Mouse (Mus musculus): ENCODE data around the gene Olfr628. TPM values are rescaled to one million over a fixed set of nuclear protein-coding genes. Genes with fewer than 3 reads are reported as not detected.
"Not testable (repeated sequence)": the region's sequence is repeated elsewhere in the genome, so short reads cannot be mapped to it uniquely, and the experiment has no call there.

Olfr628 gene
- not detected in 2 replicates for total RNA-seq (2015; ENCODE audit: low replicate concordance)
- not detected in 2 replicates for total RNA-seq (2017; ENCODE audit: low replicate concordance)

- ATAC-seq (replicated peaks; ENCODE audit: low FRiP score, poor library complexity, severe bottlenecking): no peak
Measured at GRCm38 (mm10) chr7:103730074-103730473, at the start of gene Olfr628. Olfr628 (plus strand) TSS chr7:103730374.

- no peak for ATAC-seq (replicated peaks; ENCODE audit: low FRiP score, poor library complexity, severe bottlenecking)
Measured at GRCm38 (mm10) chr7:103682420-103682819, 47.8 kb upstream of the Olfr628 start, which contains the start of gene Olfr625-ps1. Olfr625-ps1 (plus strand) TSS chr7:103682720.

GRCm38 (mm10) chr7:103699469-103699868 lies 30.7 kb upstream of the Olfr628 start:
- ATAC-seq (replicated peaks; ENCODE audit: low FRiP score, poor library complexity, severe bottlenecking): 0 out of 2 replicates have a peak, but pooled peaks have one; percentile 3

- peak; percentile 81 for ATAC-seq (replicated peaks; ENCODE audit: low FRiP score, poor library complexity, severe bottlenecking)
Measured at GRCm38 (mm10) chr7:103712024-103712423, 18.1 kb upstream of the Olfr628 start.

GRCm38 (mm10) chr7:103714371-103714770 lies 15.8 kb upstream of the Olfr628 start, which contains the start of gene Olfr243:
Olfr243 (plus strand) TSS chr7:103714671.
- no peak for ATAC-seq (replicated peaks; ENCODE audit: low FRiP score, poor library complexity, severe bottlenecking)

GRCm38 (mm10) chr7:103716398-103716797 lies 13.8 kb upstream of the Olfr628 start:
- ATAC-seq (replicated peaks; ENCODE audit: low FRiP score, poor library complexity, severe bottlenecking): not testable (repeated sequence)

GRCm38 (mm10) chr7:103744843-103745242 lies 14.7 kb downstream of the Olfr628 start, which contains the start of gene Olfr629:
Olfr629 (minus strand) TSS chr7:103744943.
- no peak for ATAC-seq (replicated peaks; ENCODE audit: low FRiP score, poor library complexity, severe bottlenecking)

- ATAC-seq (replicated peaks; ENCODE audit: low FRiP score, poor library complexity, severe bottlenecking): no peak
Measured at GRCm38 (mm10) chr7:103757233-103757632, 27.1 kb downstream of the Olfr628 start, which contains the start of gene Olfr630. Olfr630 (minus strand) TSS chr7:103757333.

- ATAC-seq (replicated peaks; ENCODE audit: low FRiP score, poor library complexity, severe bottlenecking): not testable (repeated sequence)
Measured at GRCm38 (mm10) chr7:103762212-103762611, 32.0 kb downstream of the Olfr628 start.

- peak; percentile 61; the same call in 1 of the 2 replicates for ATAC-seq (replicated peaks; ENCODE audit: low FRiP score, poor library complexity, severe bottlenecking)
Measured at GRCm38 (mm10) chr7:103767687-103768086, 37.5 kb downstream of the Olfr628 start.

GRCm38 (mm10) chr7:103771494-103771893 lies 41.3 kb downstream of the Olfr628 start, which contains the start of gene Olfr69:
Olfr69 (minus strand) TSS chr7:103771594.
- ATAC-seq (replicated peaks; ENCODE audit: low FRiP score, poor library complexity, severe bottlenecking): no peak

- ATAC-seq (replicated peaks; ENCODE audit: low FRiP score, poor library complexity, severe bottlenecking): peak; percentile 65
Measured at GRCm38 (mm10) chr7:103777652-103778051, 47.5 kb downstream of the Olfr628 start.

GRCm38 (mm10) chr7:103779598-103779997 lies 49.4 kb downstream of the Olfr628 start, which contains the start of gene Olfr68:
Olfr68 (minus strand) TSS chr7:103779698.
- ATAC-seq (replicated peaks; ENCODE audit: low FRiP score, poor library complexity, severe bottlenecking): no peak

Other genes starting within 250 kb of the Olfr628 start
Only the 30 nearest of the 33 such genes appear.
- not detected in 2 replicates for gene Olfr611, start 209.5 kb upstream of the Olfr628 start, total RNA-seq (2015; ENCODE audit: low replicate concordance)
- not detected in 2 replicates for gene Olfr611, start 209.5 kb upstream of the Olfr628 start, total RNA-seq (2017; ENCODE audit: low replicate concordance)
- not detected in 2 replicates for gene Olfr612, start 187.7 kb upstream of the Olfr628 start, total RNA-seq (2015; ENCODE audit: low replicate concordance)
- not detected in 2 replicates for gene Olfr612, start 187.7 kb upstream of the Olfr628 start, total RNA-seq (2017; ENCODE audit: low replicate concordance)
- not detected in 2 replicates for gene Olfr613, start 182.3 kb upstream of the Olfr628 start, total RNA-seq (2015; ENCODE audit: low replicate concordance)
- gene Olfr613, start 182.3 kb upstream of the Olfr628 start, total RNA-seq (2017; ENCODE audit: low replicate concordance): not detected in 2 replicates
- gene Olfr615, start 174.3 kb upstream of the Olfr628 start, total RNA-seq (2015; ENCODE audit: low replicate concordance): not detected in 2 replicates
- not detected in 2 replicates for gene Olfr615, start 174.3 kb upstream of the Olfr628 start, total RNA-seq (2017; ENCODE audit: low replicate concordance)
- gene Olfr616, start 161.2 kb upstream of the Olfr628 start, total RNA-seq (2015; ENCODE audit: low replicate concordance): not detected in 2 replicates
- not detected in 2 replicates for gene Olfr616, start 161.2 kb upstream of the Olfr628 start, total RNA-seq (2017; ENCODE audit: low replicate concordance)
- gene Olfr617, start 157.3 kb upstream of the Olfr628 start, total RNA-seq (2015; ENCODE audit: low replicate concordance): not detected in 2 replicates
- gene Olfr617, start 157.3 kb upstream of the Olfr628 start, total RNA-seq (2017; ENCODE audit: low replicate concordance): not detected in 2 replicates
- gene Olfr618, start 140.3 kb upstream of the Olfr628 start, total RNA-seq (2015; ENCODE audit: low replicate concordance): not detected in 2 replicates
- gene Olfr618, start 140.3 kb upstream of the Olfr628 start, total RNA-seq (2017; ENCODE audit: low replicate concordance): not detected in 2 replicates
- gene Olfr619, start 129.8 kb upstream of the Olfr628 start, total RNA-seq (2015; ENCODE audit: low replicate concordance): not detected in 2 replicates
- not detected in 2 replicates for gene Olfr619, start 129.8 kb upstream of the Olfr628 start, total RNA-seq (2017; ENCODE audit: low replicate concordance)
- not detected in 2 replicates for gene Olfr620, start 117.8 kb upstream of the Olfr628 start, total RNA-seq (2015; ENCODE audit: low replicate concordance)
- gene Olfr620, start 117.8 kb upstream of the Olfr628 start, total RNA-seq (2017; ENCODE audit: low replicate concordance): not detected in 2 replicates
- not detected in 2 replicates for gene Olfr622, start 87.7 kb upstream of the Olfr628 start, total RNA-seq (2015; ENCODE audit: low replicate concordance)
- not detected in 2 replicates for gene Olfr622, start 87.7 kb upstream of the Olfr628 start, total RNA-seq (2017; ENCODE audit: low replicate concordance)
- not detected in 2 replicates for gene Olfr623, start 66.7 kb upstream of the Olfr628 start, total RNA-seq (2015; ENCODE audit: low replicate concordance)
- gene Olfr623, start 66.7 kb upstream of the Olfr628 start, total RNA-seq (2017; ENCODE audit: low replicate concordance): not detected in 2 replicates
- gene Olfr624, start 59.2 kb upstream of the Olfr628 start, total RNA-seq (2015; ENCODE audit: low replicate concordance): not detected in 2 replicates
- under 0.01 and 0.13 TPM in 2 replicates for gene Olfr624, start 59.2 kb upstream of the Olfr628 start, total RNA-seq (2017; ENCODE audit: low replicate concordance)
- gene Olfr625-ps1, start 47.7 kb upstream of the Olfr628 start, total RNA-seq (2015; ENCODE audit: low replicate concordance): not detected in 2 replicates
- not detected in 2 replicates for gene Olfr625-ps1, start 47.7 kb upstream of the Olfr628 start, total RNA-seq (2017; ENCODE audit: low replicate concordance)
- not detected in 2 replicates for gene Olfr243, start 15.7 kb upstream of the Olfr628 start, total RNA-seq (2015; ENCODE audit: low replicate concordance)
- not detected in 2 replicates for gene Olfr243, start 15.7 kb upstream of the Olfr628 start, total RNA-seq (2017; ENCODE audit: low replicate concordance)
- gene Olfr629, start 14.6 kb downstream of the Olfr628 start, total RNA-seq (2015; ENCODE audit: low replicate concordance): not detected in 2 replicates
- not detected in 2 replicates for gene Olfr629, start 14.6 kb downstream of the Olfr628 start, total RNA-seq (2017; ENCODE audit: low replicate concordance)
- gene Olfr630, start 27.0 kb downstream of the Olfr628 start, total RNA-seq (2015; ENCODE audit: low replicate concordance): not detected in 2 replicates
- gene Olfr630, start 27.0 kb downstream of the Olfr628 start, total RNA-seq (2017; ENCODE audit: low replicate concordance): not detected in 2 replicates
- 0.84 and 2.5 TPM in 2 replicates for gene Olfr69, start 41.2 kb downstream of the Olfr628 start, total RNA-seq (2015; ENCODE audit: low replicate concordance)
- gene Olfr69, start 41.2 kb downstream of the Olfr628 start, total RNA-seq (2017; ENCODE audit: low replicate concordance): 1.7 TPM in 1 of 2 replicates, not detected in the other
- gene Olfr68, start 49.3 kb downstream of the Olfr628 start, total RNA-seq (2015; ENCODE audit: low replicate concordance): 2.9 TPM in 1 of 2 replicates, not detected in the other
- 0.83 and 2.8 TPM in 2 replicates for gene Olfr68, start 49.3 kb downstream of the Olfr628 start, total RNA-seq (2017; ENCODE audit: low replicate concordance)
- 0.84 TPM in 1 of 2 replicates, not detected in the other for gene Olfr67, start 61.4 kb downstream of the Olfr628 start, total RNA-seq (2015; ENCODE audit: low replicate concordance)
- gene Olfr67, start 61.4 kb downstream of the Olfr628 start, total RNA-seq (2017; ENCODE audit: low replicate concordance): 1.5 and 3.3 TPM in 2 replicates
- 26,042 and 29,427 TPM in 2 replicates for gene Hbb-bt, start 83.6 kb downstream of the Olfr628 start, total RNA-seq (2015; ENCODE audit: low replicate concordance)
- 7,139 and 8,294 TPM in 2 replicates for gene Hbb-bt, start 83.6 kb downstream of the Olfr628 start, total RNA-seq (2017; ENCODE audit: low replicate concordance)
- 118,402 and 120,100 TPM in 2 replicates for gene Hbb-bs, start 97.7 kb downstream of the Olfr628 start, total RNA-seq (2015; ENCODE audit: low replicate concordance)
- 41,622 and 62,915 TPM in 2 replicates for gene Hbb-bs, start 97.7 kb downstream of the Olfr628 start, total RNA-seq (2017; ENCODE audit: low replicate concordance)
- not detected in 2 replicates for gene Hbb-bh2, start 110.1 kb downstream of the Olfr628 start, total RNA-seq (2015; ENCODE audit: low replicate concordance)
- not detected in 2 replicates for gene Hbb-bh2, start 110.1 kb downstream of the Olfr628 start, total RNA-seq (2017; ENCODE audit: low replicate concordance)
- gene Hbb-bh1, start 112.8 kb downstream of the Olfr628 start, total RNA-seq (2015; ENCODE audit: low replicate concordance): not detected in 2 replicates
- not detected in 2 replicates for gene Hbb-bh1, start 112.8 kb downstream of the Olfr628 start, total RNA-seq (2017; ENCODE audit: low replicate concordance)
- not detected in 2 replicates for gene Hbb-y, start 122.8 kb downstream of the Olfr628 start, total RNA-seq (2015; ENCODE audit: low replicate concordance)
- not detected in 2 replicates for gene Hbb-y, start 122.8 kb downstream of the Olfr628 start, total RNA-seq (2017; ENCODE audit: low replicate concordance)
- not detected in 2 replicates for gene Olfr66, start 155.9 kb downstream of the Olfr628 start, total RNA-seq (2015; ENCODE audit: low replicate concordance)
- not detected in 2 replicates for gene Olfr66, start 155.9 kb downstream of the Olfr628 start, total RNA-seq (2017; ENCODE audit: low replicate concordance)
- not detected in 2 replicates for gene Olfr64, start 164.1 kb downstream of the Olfr628 start, total RNA-seq (2015; ENCODE audit: low replicate concordance)
- gene Olfr64, start 164.1 kb downstream of the Olfr628 start, total RNA-seq (2017; ENCODE audit: low replicate concordance): not detected in 2 replicates
- not detected in 2 replicates for gene Olfr65, start 173.1 kb downstream of the Olfr628 start, total RNA-seq (2015; ENCODE audit: low replicate concordance)
- not detected in 2 replicates for gene Olfr65, start 173.1 kb downstream of the Olfr628 start, total RNA-seq (2017; ENCODE audit: low replicate concordance)
- gene Olfr631, start 198.5 kb downstream of the Olfr628 start, total RNA-seq (2015; ENCODE audit: low replicate concordance): not detected in 2 replicates
- gene Olfr631, start 198.5 kb downstream of the Olfr628 start, total RNA-seq (2017; ENCODE audit: low replicate concordance): not detected in 2 replicates
- gene Olfr632, start 204.0 kb downstream of the Olfr628 start, total RNA-seq (2015; ENCODE audit: low replicate concordance): not detected in 2 replicates
- not detected in 2 replicates for gene Olfr632, start 204.0 kb downstream of the Olfr628 start, total RNA-seq (2017; ENCODE audit: low replicate concordance)
- gene Olfr633, start 214.1 kb downstream of the Olfr628 start, total RNA-seq (2015; ENCODE audit: low replicate concordance): not detected in 2 replicates
- gene Olfr633, start 214.1 kb downstream of the Olfr628 start, total RNA-seq (2017; ENCODE audit: low replicate concordance): 0.15 TPM in 1 of 2 replicates, not detected in the other

All from erythroid progenitor cell, adult 5-6 weeks (primary cell).